Mouse (Mus musculus): ENCODE data around the gene Spty2d1. TPM values are rescaled to one million over a fixed set of nuclear protein-coding genes. Genes with fewer than 3 reads are reported as not detected.

Gene Spty2d1
- polyA plus RNA-seq, 1 experiment from 2014 or later, result 12.3 TPM

DNA sequence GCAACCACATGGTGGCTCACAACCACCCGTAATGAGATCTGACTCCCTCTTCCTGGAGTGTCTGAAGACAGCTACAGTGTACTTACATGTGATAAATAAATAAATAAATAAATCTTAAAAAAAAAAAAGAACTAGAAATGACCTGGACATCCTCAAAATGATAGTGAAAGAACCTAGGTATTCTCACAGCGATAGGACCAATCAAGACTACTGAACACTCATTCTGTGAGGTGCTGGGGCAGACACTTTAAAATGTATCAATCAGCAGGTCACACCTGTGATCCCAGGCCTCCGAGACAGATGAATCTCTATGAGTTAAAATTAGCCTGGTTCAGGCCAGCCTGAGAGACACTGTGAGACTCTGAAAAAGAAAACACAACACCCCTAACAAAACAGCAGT lies 8.4 kb upstream of the Spty2d1 start:
- H3K4me3 ChIP-seq (ENCODE audit: low read depth, low read length), result no peak overlapping the region
- no peak overlapping the region for H3K27ac ChIP-seq (ENCODE audit: low read depth, low read length)
- DNase-seq (ENCODE audit: low spot score) (no peak), ATAC-seq (ENCODE audit: low FRiP score) (no peak)
- H3K36me3 ChIP-seq (ENCODE audit: control insufficient read depth, insufficient read depth, low read length), result no peaks in the 10 kb centered on the region
- no peak overlapping the region for H3K4me2 ChIP-seq (replicated peaks; ENCODE audit: low read depth, low read length)
- H3K9me3 ChIP-seq (ENCODE audit: control insufficient read depth, low read length), result no peaks in the 10 kb centered on the region
- WGBS, result 83% methylated on average over 3 of the region's 3 CpGs
- H3K27me3 ChIP-seq (ENCODE audit: control insufficient read depth, insufficient read depth, low read length), result no peaks in the 10 kb centered on the region
- no peak overlapping the region for H3K9ac ChIP-seq (ENCODE audit: low read depth, low read length)
- 0 out of 2 replicates have a peak, but pooled peaks cover 2% of the 10 kb centered on the region for H3K4me1 ChIP-seq (replicated peaks; ENCODE audit: control insufficient read depth, insufficient read depth, low read length)

DNA sequence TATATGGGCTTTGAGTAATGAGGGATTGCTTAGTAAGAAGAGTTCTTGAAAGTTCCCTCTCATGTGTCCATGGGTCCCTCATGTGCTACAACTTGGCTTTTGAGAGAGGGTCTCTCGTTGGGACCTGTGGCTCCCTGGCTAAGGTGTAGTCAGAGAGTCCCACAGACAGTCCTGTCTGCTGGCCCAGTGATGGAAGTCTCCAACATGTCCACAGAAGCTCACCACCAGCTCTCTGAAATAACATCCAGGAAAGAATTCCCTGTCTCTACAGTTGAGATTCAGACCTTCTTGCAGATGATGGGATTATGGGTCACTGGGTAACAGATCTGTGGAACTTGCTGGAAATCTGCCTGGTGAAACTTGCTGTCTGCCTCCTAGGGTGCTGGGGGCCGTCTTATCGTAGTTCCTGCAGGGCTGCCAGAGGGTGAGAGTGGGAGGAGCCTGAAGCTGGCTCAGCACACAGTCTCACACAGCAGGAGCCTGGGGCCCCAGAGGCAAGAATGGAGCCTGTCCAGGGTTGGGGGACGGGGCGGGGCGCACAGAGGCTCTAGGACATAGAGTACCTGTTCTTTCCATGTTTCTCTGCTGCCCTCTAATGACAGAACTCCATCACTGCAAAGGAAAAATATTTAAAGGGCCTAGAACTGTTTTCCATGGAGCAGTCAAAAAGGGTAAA lies 7.3 kb upstream of the Spty2d1 start:
- 12% methylated on average over 6 of the region's 6 CpGs for WGBS

DNA sequence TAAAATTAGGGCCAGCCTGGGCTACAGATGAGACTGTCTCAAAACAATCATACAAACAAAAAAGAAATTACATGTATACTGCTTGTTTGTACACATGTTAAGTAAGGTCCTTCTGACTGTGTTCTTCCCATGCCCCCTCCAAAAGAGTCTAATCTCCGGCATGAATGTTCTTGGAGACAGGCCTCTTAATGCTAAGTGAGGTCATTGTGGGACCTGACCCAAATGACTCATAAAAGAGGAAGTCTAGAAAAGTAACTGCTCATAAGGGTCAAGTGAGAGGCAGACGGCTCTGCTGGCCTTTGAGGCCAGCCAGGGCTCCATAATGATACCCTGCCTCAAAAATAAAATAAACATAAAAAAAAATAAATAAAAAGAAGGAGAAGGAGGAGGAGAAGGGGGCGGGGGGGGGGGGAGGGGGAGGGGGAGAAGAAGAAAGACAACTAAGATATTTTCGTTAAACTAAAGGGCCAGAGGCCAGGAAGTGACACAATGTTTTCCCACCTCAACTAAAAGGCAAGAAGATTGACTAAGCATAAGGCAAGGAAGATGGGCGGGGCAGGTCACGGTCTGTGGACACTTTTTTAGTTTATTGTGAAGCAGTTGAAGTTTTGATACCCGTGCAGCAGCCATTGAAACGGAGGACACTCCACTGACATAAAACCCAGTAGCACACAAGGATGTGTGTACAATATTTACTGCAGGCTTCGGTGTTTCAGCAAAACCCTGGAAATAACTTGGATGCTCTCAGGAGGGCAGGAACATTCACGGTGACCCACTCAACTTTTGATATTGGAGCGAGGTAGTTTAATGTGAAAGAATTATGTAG lies 6.6 kb upstream of the Spty2d1 start:
- Histone ChIP-seq H3K4me1 (replicated peaks; ENCODE audit: control insufficient read depth, insufficient read depth, low read length) (0 out of 2 replicates have a peak, but pooled peaks cover 2% of the 10 kb centered on the region), H3K4me2 (replicated peaks; ENCODE audit: low read depth, low read length) (no peak overlapping the region), H3K9me3 (ENCODE audit: control insufficient read depth, low read length) (no peaks in the 10 kb centered on the region), H3K9ac (ENCODE audit: low read depth, low read length) (no peak overlapping the region), H3K27me3 (ENCODE audit: control insufficient read depth, insufficient read depth, low read length) (no peaks in the 10 kb centered on the region), H3K27ac (ENCODE audit: low read depth, low read length) (no peak overlapping the region), H3K36me3 (ENCODE audit: control insufficient read depth, insufficient read depth, low read length) (no peaks in the 10 kb centered on the region), H3K4me3 (ENCODE audit: low read depth, low read length) (no peak overlapping the region)
- no peak for DNase-seq (ENCODE audit: low spot score)
- WGBS, result 58% methylated on average over 10 of the region's 11 CpGs
- no peak for ATAC-seq (ENCODE audit: low FRiP score)

More for the DNA sequence above, 7.3 kb upstream of the Spty2d1 start:
- ATAC-seq (ENCODE audit: low FRiP score) (peak; percentile 92), DNase-seq (ENCODE audit: low spot score) (peak; percentile 82)
- Histone ChIP-seq H3K27ac (ENCODE audit: low read depth, low read length) (0 out of 2 replicates have a peak overlapping the region, but pooled peaks have one; percentile 6), H3K4me1 (replicated peaks; ENCODE audit: control insufficient read depth, insufficient read depth, low read length) (0 out of 2 replicates have a peak, but pooled peaks cover 2% of the 10 kb centered on the region), H3K9ac (ENCODE audit: low read depth, low read length) (0 out of 2 replicates have a peak overlapping the region, but pooled peaks have one; percentile 24), H3K9me3 (ENCODE audit: control insufficient read depth, low read length) (no peaks in the 10 kb centered on the region), H3K36me3 (ENCODE audit: control insufficient read depth, insufficient read depth, low read length) (no peaks in the 10 kb centered on the region), H3K4me3 (ENCODE audit: low read depth, low read length) (no peak overlapping the region), H3K27me3 (ENCODE audit: control insufficient read depth, insufficient read depth, low read length) (no peaks in the 10 kb centered on the region), H3K4me2 (replicated peaks; ENCODE audit: low read depth, low read length) (peak overlapping the region; percentile 29; the same call in 1 of the 2 replicates)

DNA sequence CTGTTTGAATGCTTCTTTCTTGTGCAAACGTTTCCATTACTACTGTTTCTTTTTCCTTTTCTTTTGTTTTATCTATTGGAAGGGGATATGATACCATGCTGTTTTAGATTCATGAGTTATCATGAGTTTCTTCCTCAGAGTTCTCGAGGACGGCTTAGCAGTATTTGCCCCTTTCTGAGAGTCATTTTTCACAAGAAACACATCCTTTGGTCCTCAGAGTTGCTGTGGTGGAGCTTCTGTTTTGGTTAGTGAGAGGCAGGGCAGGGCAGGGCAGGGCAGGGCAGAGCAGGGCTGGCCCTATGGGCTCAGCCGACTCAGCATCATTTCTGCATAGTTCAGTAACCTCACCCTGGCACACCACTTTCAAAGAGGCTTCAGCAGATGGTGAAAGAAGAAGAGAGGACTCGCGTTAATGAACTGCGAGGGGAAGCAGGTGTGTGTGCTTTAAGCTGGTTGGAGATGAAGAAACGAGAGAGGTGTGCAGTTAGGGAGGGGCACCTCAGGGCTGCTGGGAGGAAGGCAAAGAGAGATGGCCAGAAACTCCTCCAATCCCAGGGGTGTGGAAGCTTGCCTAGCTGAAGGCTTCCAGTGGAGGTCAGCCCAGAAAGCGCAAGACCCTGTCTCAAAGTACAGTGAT lies 5.0 kb upstream of the Spty2d1 start:
- Histone ChIP-seq H3K9ac (ENCODE audit: low read depth, low read length) (no peak overlapping the region), H3K9me3 (ENCODE audit: control insufficient read depth, low read length) (no peaks in the 10 kb centered on the region), H3K4me1 (replicated peaks; ENCODE audit: control insufficient read depth, insufficient read depth, low read length) (0 out of 2 replicates have a peak, but pooled peaks cover 2% of the 10 kb centered on the region), H3K27me3 (ENCODE audit: control insufficient read depth, insufficient read depth, low read length) (no peaks in the 10 kb centered on the region), H3K4me2 (replicated peaks; ENCODE audit: low read depth, low read length) (no peak overlapping the region), H3K4me3 (ENCODE audit: low read depth, low read length) (no peak overlapping the region), H3K36me3 (ENCODE audit: control insufficient read depth, insufficient read depth, low read length) (no peaks in the 10 kb centered on the region), H3K27ac (ENCODE audit: low read depth, low read length) (no peak overlapping the region)
- ATAC-seq (ENCODE audit: low FRiP score), result no peak
- DNase-seq (ENCODE audit: low spot score), result no peak
- 52% methylated on average over 9 of the region's 9 CpGs for WGBS

DNA sequence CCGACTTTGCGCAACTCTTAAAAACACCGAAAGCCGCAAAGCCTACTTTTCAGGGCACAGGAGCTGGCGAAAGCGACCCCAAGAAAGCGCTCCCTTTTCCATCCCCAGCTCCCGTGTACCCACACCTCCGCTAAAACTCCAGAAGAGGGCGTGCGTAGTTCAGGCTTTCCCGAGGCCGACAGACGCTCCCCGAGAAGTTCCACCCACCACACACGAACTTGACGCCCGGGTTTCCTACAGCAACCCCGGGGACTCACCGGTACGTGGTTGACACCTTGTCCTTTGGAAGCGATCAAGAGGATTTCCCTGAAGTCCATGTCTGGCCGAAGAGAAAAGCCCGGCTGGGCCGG lies 418 bp downstream of the Spty2d1 start:
- Histone ChIP-seq H3K4me1 (replicated peaks; ENCODE audit: control insufficient read depth, insufficient read depth, low read length) (no peaks in the 10 kb centered on the region), H3K4me2 (replicated peaks; ENCODE audit: low read depth, low read length) (peak overlapping the region; percentile 64), H3K27ac (ENCODE audit: low read depth, low read length) (peak overlapping the region; percentile 75), H3K9ac (ENCODE audit: low read depth, low read length) (peak overlapping the region; percentile 68), H3K36me3 (ENCODE audit: control insufficient read depth, insufficient read depth, low read length) (no peaks in the 10 kb centered on the region), H3K9me3 (ENCODE audit: control insufficient read depth, low read length) (no peaks in the 10 kb centered on the region), H3K27me3 (ENCODE audit: control insufficient read depth, insufficient read depth, low read length) (no peaks in the 10 kb centered on the region), H3K4me3 (ENCODE audit: low read depth, low read length) (peak overlapping the region; percentile 74)
- peak; percentile 72 for ATAC-seq (ENCODE audit: low FRiP score)
- WGBS, result 0% methylated on average over 25 of the region's 25 CpGs
- no peak for DNase-seq (ENCODE audit: low spot score)

DNA sequence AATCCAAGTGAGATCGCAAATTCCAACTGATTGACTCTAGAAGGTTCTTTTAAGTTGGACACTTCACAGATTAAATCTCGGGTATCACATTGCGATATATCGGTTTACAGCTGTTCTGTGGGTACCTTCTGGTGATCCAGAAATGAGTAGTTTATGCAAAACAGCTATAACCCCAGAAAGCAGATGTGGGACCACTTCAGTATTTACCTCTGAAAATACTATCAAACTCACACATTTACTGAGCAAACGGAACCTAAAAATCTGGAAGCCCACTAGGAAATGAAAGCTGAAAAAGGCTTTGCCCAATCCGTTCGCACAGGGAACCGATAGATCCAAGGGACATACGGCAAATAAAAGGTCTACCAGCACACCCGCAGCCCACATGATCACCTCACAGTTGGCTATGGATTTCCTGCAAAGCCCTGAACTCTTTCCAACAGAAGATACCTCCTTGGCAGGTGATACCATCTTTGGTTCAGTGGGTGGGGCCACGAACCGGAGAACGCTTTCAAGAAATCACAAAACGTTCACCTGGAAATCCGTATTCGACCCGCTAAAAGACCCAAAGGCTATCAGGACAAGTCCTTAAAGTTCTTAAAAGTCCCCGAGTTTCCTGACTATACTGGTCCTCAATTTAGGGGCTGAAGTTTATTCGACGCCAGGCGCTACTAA lies 966 bp downstream of the Spty2d1 start:
- Histone ChIP-seq H3K36me3 (ENCODE audit: control insufficient read depth, insufficient read depth, low read length) (no peaks in the 10 kb centered on the region), H3K4me3 (ENCODE audit: low read depth, low read length) (peak overlapping the region; percentile 74), H3K9me3 (ENCODE audit: control insufficient read depth, low read length) (no peaks in the 10 kb centered on the region), H3K4me2 (replicated peaks; ENCODE audit: low read depth, low read length) (peak overlapping the region; percentile 64), H3K4me1 (replicated peaks; ENCODE audit: control insufficient read depth, insufficient read depth, low read length) (no peaks in the 10 kb centered on the region), H3K27me3 (ENCODE audit: control insufficient read depth, insufficient read depth, low read length) (no peaks in the 10 kb centered on the region), H3K9ac (ENCODE audit: low read depth, low read length) (peak overlapping the region; percentile 68), H3K27ac (ENCODE audit: low read depth, low read length) (peak overlapping the region; percentile 75; the same call in 1 of the 2 replicates)
- DNase-seq (ENCODE audit: low spot score) (no peak), ATAC-seq (ENCODE audit: low FRiP score) (no peak)
- 25% methylated on average over 21 of the region's 21 CpGs for WGBS

DNA sequence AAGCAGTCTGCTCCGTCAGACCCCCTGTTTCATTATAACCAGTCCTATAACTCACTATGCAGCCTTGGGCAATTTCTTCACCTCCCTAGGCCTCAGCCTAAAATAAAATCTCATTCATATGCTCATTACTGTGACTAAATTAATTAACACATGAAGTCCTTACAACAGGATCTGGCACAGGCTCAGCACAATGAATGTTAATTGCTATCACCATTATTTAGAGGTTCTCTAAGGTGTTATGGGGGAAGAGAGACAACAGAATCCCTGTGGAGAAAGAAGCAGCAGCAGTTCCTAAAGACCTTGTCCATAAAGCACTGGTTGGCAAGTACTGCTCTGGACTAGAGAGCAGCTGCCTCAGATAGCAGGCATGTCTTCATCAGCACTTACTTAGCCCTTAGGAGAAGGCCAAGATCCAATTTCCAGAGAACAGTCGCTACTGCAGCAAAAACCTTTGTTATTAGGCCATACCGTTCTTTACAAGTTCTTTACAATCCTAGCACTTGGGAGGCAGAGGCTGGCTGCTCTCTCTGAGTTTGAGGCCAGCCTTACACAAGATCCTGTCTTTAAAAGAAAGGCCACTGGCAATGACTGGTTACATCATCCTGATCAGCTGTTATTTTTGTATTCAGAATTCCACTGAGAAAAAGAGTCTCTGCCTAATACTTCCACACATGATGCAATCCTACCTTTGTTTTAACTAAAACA lies 4.6 kb downstream of the Spty2d1 start:
- Histone ChIP-seq H3K36me3 (ENCODE audit: control insufficient read depth, insufficient read depth, low read length) (no peaks in the 10 kb centered on the region), H3K4me1 (replicated peaks; ENCODE audit: control insufficient read depth, insufficient read depth, low read length) (no peaks in the 10 kb centered on the region), H3K9ac (ENCODE audit: low read depth, low read length) (no peak overlapping the region), H3K4me2 (replicated peaks; ENCODE audit: low read depth, low read length) (no peak overlapping the region), H3K27me3 (ENCODE audit: control insufficient read depth, insufficient read depth, low read length) (no peaks in the 10 kb centered on the region), H3K4me3 (ENCODE audit: low read depth, low read length) (no peak overlapping the region), H3K9me3 (ENCODE audit: control insufficient read depth, low read length) (no peaks in the 10 kb centered on the region), H3K27ac (ENCODE audit: low read depth, low read length) (no peak overlapping the region)
- 33% methylated on average over 3 of the region's 3 CpGs for WGBS
- ATAC-seq (ENCODE audit: low FRiP score), result no peak
- DNase-seq (ENCODE audit: low spot score), result no peak

DNA sequence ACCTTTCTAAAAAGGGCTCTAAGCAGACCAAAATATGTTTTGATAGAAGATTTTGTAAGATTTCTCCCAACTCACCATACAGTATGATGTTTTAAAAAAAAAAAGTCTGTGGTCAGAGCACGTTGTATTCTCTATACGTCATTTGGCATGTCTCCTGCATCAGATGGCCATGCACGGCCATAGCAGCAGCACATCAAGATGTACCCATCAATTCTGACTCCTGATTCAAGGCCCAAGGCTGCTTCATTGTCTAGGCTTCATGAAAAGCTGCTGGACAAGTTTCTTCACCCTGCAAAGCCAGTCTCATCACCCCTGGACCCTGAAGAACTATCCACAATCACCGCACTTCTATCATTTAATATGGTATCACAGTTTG lies 6.3 kb downstream of the Spty2d1 start:
- H3K4me1 ChIP-seq (replicated peaks; ENCODE audit: control insufficient read depth, insufficient read depth, low read length), result no peaks in the 10 kb centered on the region
- 71% methylated on average over 4 of the region's 4 CpGs for WGBS

More for the DNA sequence above, 6.3 kb downstream of the Spty2d1 start:
- Histone ChIP-seq H3K4me2 (replicated peaks; ENCODE audit: low read depth, low read length) (no peak overlapping the region), H3K36me3 (ENCODE audit: control insufficient read depth, insufficient read depth, low read length) (peaks cover 6% of the 10 kb centered on the region; the same call in 1 of the 2 replicates), H3K9ac (ENCODE audit: low read depth, low read length) (no peak overlapping the region), H3K4me3 (ENCODE audit: low read depth, low read length) (no peak overlapping the region), H3K27me3 (ENCODE audit: control insufficient read depth, insufficient read depth, low read length) (no peaks in the 10 kb centered on the region), H3K27ac (ENCODE audit: low read depth, low read length) (no peak overlapping the region), H3K9me3 (ENCODE audit: control insufficient read depth, low read length) (no peaks in the 10 kb centered on the region)
- no peak for DNase-seq (ENCODE audit: low spot score)
- no peak for ATAC-seq (ENCODE audit: low FRiP score)

All from hindbrain, embryonic 11.5 days (tissue).